Mouse (Mus musculus) olfactory bulb, adult 2 months (tissue): ENCODE data around the gene Ptpn20. TPM values are rescaled to one million over a fixed set of nuclear protein-coding genes. Genes with fewer than 3 reads are reported as not detected.

Experiments
- H3K27ac ChIP-seq: fragments of 200-500 bp; 2 replicates; pipeline ENCODE4 v1.5.1; 2012; ENCODE audit warnings: low read depth, low read length; ENCODE audit not compliant: insufficient read depth
- H3K4me1 ChIP-seq: fragments of 200-500 bp; 2 replicates; pipeline ENCODE4 v1.6.1; 2012; ENCODE audit warnings: low read length; ENCODE audit not compliant: control insufficient read depth, insufficient read depth
- H3K4me3 ChIP-seq: fragments of 200-500 bp; 2 replicates; pipeline ENCODE4 v1.5.1; 2012; ENCODE audit warnings: mild to moderate bottlenecking, low read depth, low read length, moderate library complexity; ENCODE audit not compliant: insufficient read depth
- CTCF ChIP-seq: fragments of 200-500 bp; IDR thresholded peaks from 2 replicates; pipeline ENCODE4 v1.5.1; 2012; ENCODE audit warnings: low read depth, mild to moderate bottlenecking, low read length, moderate library complexity; ENCODE audit not compliant: insufficient read depth
- POLR2A ChIP-seq: fragments of 200-500 bp; IDR thresholded peaks from 2 replicates; pipeline ENCODE4 v1.6.1; 2012; ENCODE audit warnings: mild to moderate bottlenecking, low read depth, low read length, moderate library complexity; ENCODE audit not compliant: insufficient read depth
- WGBS: fragments of 180-500 bp; shearing (Covaris S2); methylation state at CpG from one replicate; pipeline ENCODE4 v1.1.7; 2018; 5-methylcytosine and 5-hydroxymethylcytosine counted together
- polyA plus RNA-seq: library from polyadenylated mRNA; stranded (reverse); fragments of >200 nt; gene quantifications from 2 replicates; pipeline ENCODE4 v1.2.4, GENCODE M21; 2012; ENCODE audit warnings: low replicate concordance; ENCODE audit not compliant: missing spikeins, insufficient read depth, insufficient read length

Ptpn20 gene
- polyA plus RNA-seq, 1 experiment = not detected

GRCm38 (mm10) chr14:33687444-33688028 is 98.5 kb downstream of the Ptpn20 start:
- Histone ChIP-seq H3K4me1 (peaks cover 6% of the 10 kb centered on the region), H3K27ac (no peak overlapping the region), H3K4me3 (no peak overlapping the region)
- no peak for TF ChIP-seq POLR2A
- TF ChIP-seq CTCF = no peak
- WGBS = 74% methylated on average over 6 of the region's 6 CpGs

GRCm38 (mm10) chr14:33689044-33689443 is 100.0 kb downstream of the Ptpn20 start:
- TF ChIP-seq POLR2A (no peak), CTCF (no peak)
- H3K27ac ChIP-seq = no peak overlapping the region
- no peak overlapping the region for H3K4me3 ChIP-seq
- H3K4me1 ChIP-seq = 0 out of 2 replicates have a peak, but pooled peaks cover 2% of the 10 kb centered on the region

Other genes with a start within 250 kb of the Ptpn20 start
- gene Mapk8, start 142.0 kb upstream of the Ptpn20 start, polyA plus RNA-seq = 217 TPM in 1 of 2 replicates, not detected in the other
- gene Frmpd2, start 117.5 kb upstream of the Ptpn20 start, polyA plus RNA-seq = not detected in 2 replicates